Mouse (Mus musculus): ENCODE measurements at regions not wholly inside any gene's neighbourhood (a gene's known extent, or its start where the extent isn't known, plus 50 kb on each side); places are given as distances from the start of the nearest gene placed in this dataset.

GRCm38 (mm10) chr5:100227888-100228287 lies 68.3 kb upstream of the Tmem150c start:
- ATAC-seq (ENCODE audit: low FRiP score, low read depth) = no peak
- H3K27ac ChIP-seq (replicated peaks; ENCODE audit: low read depth, low read length) = no peak overlapping the region

GRCm38 (mm10) chr5:100226571-100227235 lies 67.1 kb upstream of the Tmem150c start:
- Histone ChIP-seq H3K27ac (replicated peaks; ENCODE audit: low read depth, low read length) (no peak overlapping the region), H3K27me3 (ENCODE audit: control insufficient read depth, insufficient read depth, low read length) (no peaks in the 10 kb centered on the region), H3K4me3 (replicated peaks; ENCODE audit: low read length) (no peak overlapping the region), H3K36me3 (ENCODE audit: control insufficient read depth, insufficient read depth, low read length) (no peaks in the 10 kb centered on the region), H3K4me1 (ENCODE audit: control insufficient read depth, insufficient read depth, low read length) (peaks cover 7% of the 10 kb centered on the region; the same call in 1 of the 2 replicates), H3K9me3 (ENCODE audit: control insufficient read depth, low read length) (no peaks in the 10 kb centered on the region), H3K4me2 (replicated peaks; ENCODE audit: low read depth, low read length, severe bottlenecking) (no peak overlapping the region), H3K9ac (ENCODE audit: low read depth, low read length, severe bottlenecking) (no peak overlapping the region)
- DNase-seq (ENCODE audit: low spot score) = peak; percentile 34
- ATAC-seq (ENCODE audit: low FRiP score, low read depth) = peak; percentile 62; the same call in 1 of the 2 replicates
- no peak for TF ChIP-seq POLR2A (IDR thresholded peaks at IDR 0.05; ENCODE audit: borderline replicate concordance, extremely low read depth, insufficient read depth, insufficient read length)
- 47% methylated on average over 17 of the region's 17 CpGs for WGBS

More at GRCm38 (mm10) chr5:100227888-100228287, 68.3 kb upstream of the Tmem150c start:
- Histone ChIP-seq H3K27me3 (ENCODE audit: control insufficient read depth, insufficient read depth, low read length) (no peaks in the 10 kb centered on the region), H3K9me3 (ENCODE audit: control insufficient read depth, low read length) (no peaks in the 10 kb centered on the region), H3K4me3 (replicated peaks; ENCODE audit: low read length) (no peak overlapping the region), H3K9ac (ENCODE audit: low read depth, low read length, severe bottlenecking) (no peak overlapping the region), H3K36me3 (ENCODE audit: control insufficient read depth, insufficient read depth, low read length) (no peaks in the 10 kb centered on the region), H3K4me1 (ENCODE audit: control insufficient read depth, insufficient read depth, low read length) (peaks cover 7% of the 10 kb centered on the region; the same call in 1 of the 2 replicates), H3K4me2 (replicated peaks; ENCODE audit: low read depth, low read length, severe bottlenecking) (no peak overlapping the region)
- TF ChIP-seq POLR2A (IDR thresholded peaks at IDR 0.05; ENCODE audit: borderline replicate concordance, extremely low read depth, insufficient read depth, insufficient read length) = no peak
- no peak for DNase-seq (ENCODE audit: low spot score)
- WGBS = 50% methylated on average over 5 of the region's 5 CpGs

GRCm38 (mm10) chr5:100225491-100225890 lies 65.9 kb upstream of the Tmem150c start:
- DNase-seq (ENCODE audit: low spot score) (no peak), ATAC-seq (ENCODE audit: low FRiP score, low read depth) (no peak)
- H3K36me3 ChIP-seq (ENCODE audit: control insufficient read depth, insufficient read depth, low read length) = no peaks in the 10 kb centered on the region
- no peak overlapping the region for H3K9ac ChIP-seq (ENCODE audit: low read depth, low read length, severe bottlenecking)
- no peak overlapping the region for H3K4me2 ChIP-seq (replicated peaks; ENCODE audit: low read depth, low read length, severe bottlenecking)
- no peak for TF ChIP-seq POLR2A (IDR thresholded peaks at IDR 0.05; ENCODE audit: borderline replicate concordance, extremely low read depth, insufficient read depth, insufficient read length)
- no peak overlapping the region for H3K4me3 ChIP-seq (replicated peaks; ENCODE audit: low read length)
- H3K4me1 ChIP-seq (ENCODE audit: control insufficient read depth, insufficient read depth, low read length) = 0 out of 2 replicates have a peak, but pooled peaks cover 4% of the 10 kb centered on the region
- no peak overlapping the region for H3K27ac ChIP-seq (replicated peaks; ENCODE audit: low read depth, low read length)
- no peaks in the 10 kb centered on the region for H3K9me3 ChIP-seq (ENCODE audit: control insufficient read depth, low read length)
- no peaks in the 10 kb centered on the region for H3K27me3 ChIP-seq (ENCODE audit: control insufficient read depth, insufficient read depth, low read length)
- WGBS = 76% methylated on average over 7 of the region's 7 CpGs

GRCm38 (mm10) chr5:100224773-100225363 lies 65.3 kb upstream of the Tmem150c start:
- Histone ChIP-seq H3K4me1 (ENCODE audit: control insufficient read depth, insufficient read depth, low read length) (0 out of 2 replicates have a peak, but pooled peaks cover 4% of the 10 kb centered on the region), H3K27me3 (ENCODE audit: control insufficient read depth, insufficient read depth, low read length) (no peaks in the 10 kb centered on the region), H3K9ac (ENCODE audit: low read depth, low read length, severe bottlenecking) (no peak overlapping the region), H3K36me3 (ENCODE audit: control insufficient read depth, insufficient read depth, low read length) (no peaks in the 10 kb centered on the region), H3K4me3 (replicated peaks; ENCODE audit: low read length) (no peak overlapping the region), H3K27ac (replicated peaks; ENCODE audit: low read depth, low read length) (no peak overlapping the region), H3K4me2 (replicated peaks; ENCODE audit: low read depth, low read length, severe bottlenecking) (no peak overlapping the region), H3K9me3 (ENCODE audit: control insufficient read depth, low read length) (no peaks in the 10 kb centered on the region)
- 45% methylated on average over 10 of the region's 10 CpGs for WGBS
- no peak for DNase-seq (ENCODE audit: low spot score)
- no peak for TF ChIP-seq POLR2A (IDR thresholded peaks at IDR 0.05; ENCODE audit: borderline replicate concordance, extremely low read depth, insufficient read depth, insufficient read length)
- ATAC-seq (ENCODE audit: low FRiP score, low read depth) = no peak

GRCm38 (mm10) chr5:100221005-100221583 lies 61.5 kb upstream of the Tmem150c start:
- Histone ChIP-seq H3K9ac (ENCODE audit: low read depth, low read length, severe bottlenecking) (no peak overlapping the region), H3K27ac (replicated peaks; ENCODE audit: low read depth, low read length) (0 out of 2 replicates have a peak overlapping the region, but pooled peaks have one; percentile 4), H3K4me3 (replicated peaks; ENCODE audit: low read length) (no peak overlapping the region), H3K4me1 (ENCODE audit: control insufficient read depth, insufficient read depth, low read length) (peaks cover 8% of the 10 kb centered on the region), H3K9me3 (ENCODE audit: control insufficient read depth, low read length) (no peaks in the 10 kb centered on the region), H3K4me2 (replicated peaks; ENCODE audit: low read depth, low read length, severe bottlenecking) (no peak overlapping the region), H3K27me3 (ENCODE audit: control insufficient read depth, insufficient read depth, low read length) (no peaks in the 10 kb centered on the region), H3K36me3 (ENCODE audit: control insufficient read depth, insufficient read depth, low read length) (no peaks in the 10 kb centered on the region)
- 38% methylated on average over 10 of the region's 10 CpGs for WGBS
- DNase-seq (ENCODE audit: low spot score) (peak; percentile 38), ATAC-seq (ENCODE audit: low FRiP score, low read depth) (no peak)
- TF ChIP-seq POLR2A (IDR thresholded peaks at IDR 0.05; ENCODE audit: borderline replicate concordance, extremely low read depth, insufficient read depth, insufficient read length) = no peak

Measured in limb, embryonic 14.5 days (tissue).